Mouse (Mus musculus) small intestine, adult 2 months (tissue): ENCODE measurements around the gene Hs2st1.

Experiments used
- CTCF ChIP-seq: fragments of 200-500 bp; IDR thresholded peaks from 2 replicates; pipeline ENCODE4 v1.5.1; 2012; ENCODE audit warnings: low read depth, mild to moderate bottlenecking, control low read depth, inconsistent platforms, low read length, moderate library complexity, mixed read lengths; ENCODE audit not compliant: insufficient replicate concordance, insufficient read length; ENCODE audit errors: extremely low read depth
- POLR2A ChIP-seq: fragments of 200-500 bp; IDR thresholded peaks from 2 replicates; pipeline ENCODE4 v1.6.1; 2012; ENCODE audit warnings: low read depth, mild to moderate bottlenecking, control low read depth, inconsistent platforms, low read length, moderate library complexity

GRCm38 (mm10) chr3:144519581-144520272 is 50.3 kb downstream of the Hs2st1 start:
- no peak for TF ChIP-seq CTCF
- no peak for TF ChIP-seq POLR2A
